Mouse (Mus musculus) limb, embryonic 11.5 days (tissue): ENCODE measurements around the gene Sft2d1. TPM values are rescaled to one million over a fixed set of nuclear protein-coding genes. Genes with fewer than 3 reads are reported as not detected.
A peak's percentile ranks its signal among the peaks of the same experiment; 100 is the strongest.

Experiments used
- ATAC-seq: fragments of 200-750 bp; cut with Nextera tagmentation; 2 replicates; pipeline ENCODE4 v1.8.0; 2017; ENCODE audit warnings: low read depth; ENCODE audit not compliant: insufficient number of reproducible peaks, low FRiP score, low TSS enrichment
- DNase-seq: peaks from one replicate; pipeline ENCODE4 v3.0.0-alpha.2; 2015; ENCODE audit warnings: low spot score
- H3K27ac ChIP-seq: fragments of 300-500 bp; sonication (generic); replicated peaks from 2 replicates; pipeline ENCODE4 v1.5.1; 2014; ENCODE audit warnings: low read depth, mild to moderate bottlenecking, low read length
- H3K27me3 ChIP-seq: fragments of 300-500 bp; sonication (generic); 2 replicates; pipeline ENCODE4 v1.6.1; 2014; ENCODE audit warnings: mild to moderate bottlenecking, low read length, mixed read lengths; ENCODE audit not compliant: control insufficient read depth, insufficient read depth
- H3K36me3 ChIP-seq: fragments of 300-500 bp; sonication (generic); 2 replicates; pipeline ENCODE4 v1.6.1; 2014; ENCODE audit warnings: mild to moderate bottlenecking, low read length, moderate library complexity, mixed read lengths; ENCODE audit not compliant: control insufficient read depth, insufficient read depth
- H3K4me1 ChIP-seq: fragments of 300-500 bp; sonication (generic); 2 replicates; pipeline ENCODE4 v1.6.1; 2014; ENCODE audit warnings: low read length, mixed read lengths; ENCODE audit not compliant: control insufficient read depth, insufficient read depth
- H3K4me2 ChIP-seq: fragments of 300-500 bp; sonication (generic); 2 replicates; pipeline ENCODE4 v1.6.1; 2014; ENCODE audit warnings: low read depth, mild to moderate bottlenecking, moderate library complexity; ENCODE audit not compliant: severe bottlenecking
- H3K4me3 ChIP-seq: fragments of 300-500 bp; sonication (generic); 2 replicates; pipeline ENCODE4 v1.5.1; 2014; ENCODE audit warnings: low read depth, low read length
- H3K9ac ChIP-seq: fragments of 300-500 bp; sonication (generic); 2 replicates; pipeline ENCODE4 v1.6.1; 2014; ENCODE audit warnings: mild to moderate bottlenecking, low read length
- H3K9me3 ChIP-seq: fragments of 300-500 bp; sonication (generic); 2 replicates; pipeline ENCODE4 v1.6.1; 2016; ENCODE audit warnings: low read length; ENCODE audit not compliant: control insufficient read depth
- WGBS: fragments of 180-500 bp; shearing (Covaris S2); extraction: QIAGEN DNeasy Blood & Tissue Kit; methylation state at CpG from one replicate; pipeline ENCODE4 v1.1.7; 2014; 5-methylcytosine and 5-hydroxymethylcytosine counted together
- polyA plus RNA-seq: library from polyadenylated mRNA; unstranded; fragments of >200 nt; fragmentation: Nextera tagmentation; extraction: Ambion mirVana; gene quantifications from 2 replicates; pipeline ENCODE4 v1.2.1, GENCODE M21; 2014

Sft2d1 gene
- polyA plus RNA-seq, 1 experiment from 2014 or later = 43.0 TPM

DNA sequence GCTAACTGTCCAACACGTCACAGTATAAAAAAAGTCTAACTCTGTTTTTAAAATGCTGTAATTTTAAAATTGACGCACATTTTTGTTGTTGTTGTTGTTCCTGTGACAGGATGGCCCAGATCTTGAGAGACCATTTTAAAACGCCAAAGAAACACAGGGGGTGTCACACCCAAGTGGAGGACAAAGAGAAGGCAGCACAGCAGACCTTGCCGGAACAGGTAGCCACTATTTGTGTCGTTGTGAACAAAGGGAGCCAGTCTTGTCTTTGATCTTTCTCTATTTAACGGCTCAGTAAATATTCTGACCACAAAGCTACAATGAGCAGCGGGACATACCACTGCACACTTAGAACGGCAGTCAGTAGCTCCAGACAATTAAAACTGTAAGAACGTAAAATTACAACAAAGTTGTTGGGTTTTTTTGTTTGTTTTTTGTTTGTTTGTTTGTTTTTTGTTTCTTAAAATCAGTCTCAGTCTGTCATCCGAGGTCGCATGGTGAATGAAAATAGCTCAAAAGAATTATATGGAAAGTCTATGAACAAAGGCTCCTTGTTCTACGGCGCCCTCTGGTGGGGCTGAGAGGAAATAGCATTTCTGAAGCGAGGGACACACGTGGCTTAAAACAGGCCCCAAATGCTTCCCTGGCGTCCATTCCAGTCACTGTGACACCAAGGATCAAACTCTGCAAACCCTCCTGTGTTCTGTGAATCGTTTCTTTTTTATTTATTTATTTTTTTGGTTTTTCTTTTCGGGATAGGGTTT, 61.6 kb downstream of the Sft2d1 start:
- DNase-seq (peak; percentile 87), ATAC-seq (0 out of 2 replicates have a peak, but pooled peaks have one; percentile 32)
- peak overlapping the region; percentile 91 for H3K27ac ChIP-seq
- H3K4me1 ChIP-seq = peaks cover 25% of the 10 kb centered on the region
- H3K9ac ChIP-seq = peak overlapping the region; percentile 62
- no peaks in the 10 kb centered on the region for H3K27me3 ChIP-seq
- no peaks in the 10 kb centered on the region for H3K36me3 ChIP-seq
- peak overlapping the region; percentile 49 for H3K4me2 ChIP-seq
- H3K9me3 ChIP-seq = no peaks in the 10 kb centered on the region
- peak overlapping the region; percentile 22 for H3K4me3 ChIP-seq
- WGBS = 4% methylated on average over 18 of the region's 18 CpGs

Other genes starting within 250 kb of the Sft2d1 start
- 0.35 TPM in 1 of 2 replicates, not detected in the other for gene Gm49673, start 163.3 kb upstream of the Sft2d1 start, polyA plus RNA-seq
- 20.4 and 21.2 TPM in 2 replicates for gene Rnaset2a, start 163.0 kb upstream of the Sft2d1 start, polyA plus RNA-seq
- gene Fgfr1op, start 145.6 kb upstream of the Sft2d1 start, polyA plus RNA-seq = 59.2 and 64.0 TPM in 2 replicates
- gene Ccr6, start 75.1 kb upstream of the Sft2d1 start, polyA plus RNA-seq = not detected in 2 replicates
- 95.1 and 96.4 TPM in 2 replicates for gene Mpc1, start 28.2 kb upstream of the Sft2d1 start, polyA plus RNA-seq
- 0.20 and 0.45 TPM in 2 replicates for gene Prr18, start 26.4 kb downstream of the Sft2d1 start, polyA plus RNA-seq
- gene T2, start 44.9 kb downstream of the Sft2d1 start, polyA plus RNA-seq = 1.2 and 2.1 TPM in 2 replicates
- 1.1 and 1.5 TPM in 2 replicates for gene T, start 123.3 kb downstream of the Sft2d1 start, polyA plus RNA-seq
- 0.77 and 1.5 TPM in 2 replicates for gene Pde10a, start 214.3 kb downstream of the Sft2d1 start, polyA plus RNA-seq